ENCODE assay signal across 8 mouse cellular contexts in the genomic region with DNA sequence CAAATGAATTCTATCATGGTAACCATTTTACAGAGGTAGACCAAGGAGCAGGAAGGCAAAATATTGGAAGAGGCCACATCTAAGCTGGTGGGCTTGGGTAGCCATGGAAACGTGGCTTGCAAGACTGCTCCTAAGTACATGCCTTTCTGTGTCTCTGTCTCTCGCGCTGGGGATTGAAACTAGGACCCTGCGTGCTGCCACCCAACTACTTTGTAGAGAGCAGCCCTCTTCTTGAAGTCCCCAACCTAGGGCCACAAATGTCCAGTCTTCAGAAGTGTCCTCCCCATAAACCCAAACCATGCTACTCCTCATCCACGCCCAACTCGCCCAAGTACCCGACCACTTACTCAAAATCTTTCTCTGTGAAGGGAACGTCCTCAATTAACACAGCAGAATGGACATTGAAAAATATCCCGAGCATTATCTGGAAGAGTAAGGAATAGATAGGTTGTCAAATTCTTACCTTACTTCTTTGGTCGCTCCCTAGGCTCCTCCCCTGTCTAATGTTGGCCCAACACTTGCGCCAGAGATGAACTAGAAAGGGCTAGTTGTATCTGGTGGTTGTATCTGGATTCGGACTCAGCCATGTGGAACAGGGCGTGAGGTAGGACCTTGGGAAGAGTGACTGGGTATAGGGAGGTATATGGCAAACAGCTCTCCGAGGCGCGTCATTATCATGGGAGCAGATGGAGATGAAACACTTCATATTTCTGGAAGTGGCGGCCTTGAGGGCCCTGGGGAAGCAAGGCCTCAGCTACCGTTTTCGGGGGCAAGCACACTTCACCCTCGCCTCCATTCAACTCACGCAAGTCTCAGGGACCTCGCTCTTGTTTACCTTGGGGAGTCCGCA. TPM values are rescaled to one million over a fixed set of nuclear protein-coding genes. Genes with fewer than 3 reads are reported as not detected.
A peak's percentile ranks its signal among the peaks of the same experiment; 100 is the strongest.
DNase-seq lines count a peak whose midpoint lies in the region; ATAC-seq and TF ChIP-seq lines count a peak whose summit lies in the region.

No protein-coding gene starts in this region.

- H3K9me3 ChIP-seq in lung, embryonic 14.5 days (ENCODE audit: low read depth, low read length): no peaks in the 10 kb centered on the region
- H3K9me3 ChIP-seq in heart, embryonic 13.5 days: no peaks in the 10 kb centered on the region
- no peaks in the 10 kb centered on the region for H3K9me3 ChIP-seq in limb, embryonic 11.5 days (ENCODE audit: control insufficient read depth, low read length)
- no peaks in the 10 kb centered on the region for H3K9me3 ChIP-seq in neural tube, embryonic 15.5 days (replicated peaks)

- peaks cover 9% of the 10 kb centered on the region; the same call in 1 of the 2 replicates for H3K4me1 ChIP-seq in lung, embryonic 14.5 days (ENCODE audit: insufficient read depth)
- peaks cover 2% of the 10 kb centered on the region; the same call in 1 of the 2 replicates for H3K4me1 ChIP-seq in brown adipose tissue, adult 24 weeks (ENCODE audit: control insufficient read depth, insufficient read depth, insufficient read length, low read length)
- peaks cover 34% of the 10 kb centered on the region for H3K4me1 ChIP-seq in heart, embryonic 13.5 days
- peaks cover 13% of the 10 kb centered on the region for H3K4me1 ChIP-seq in limb, embryonic 11.5 days (ENCODE audit: control insufficient read depth, insufficient read depth, low read length)
- H3K4me1 ChIP-seq in neural tube, embryonic 15.5 days: peaks cover 38% of the 10 kb centered on the region

- peak overlapping the region; percentile 95 for H3K27ac ChIP-seq in lung, embryonic 14.5 days (ENCODE audit: low read depth)
- H3K27ac ChIP-seq in brown adipose tissue, adult 24 weeks (replicated peaks; ENCODE audit: low read depth, low read length): peak overlapping the region; percentile 93
- peak overlapping the region; percentile 93 for H3K27ac ChIP-seq in heart, embryonic 13.5 days (replicated peaks)
- H3K27ac ChIP-seq in limb, embryonic 11.5 days (replicated peaks; ENCODE audit: low read depth, low read length): 0 out of 2 replicates have a peak overlapping the region, but pooled peaks have one; percentile 77
- peak overlapping the region; percentile 97 for H3K27ac ChIP-seq in neural tube, embryonic 15.5 days (replicated peaks)

- DNase-seq in lung, embryonic 14.5 days: no peak
- no peak for DNase-seq in lung, postnatal 10 days
- no peak for DNase-seq in limb, embryonic 11.5 days (ENCODE audit: low spot score)
- no peak for DNase-seq in right cerebral cortex, postnatal 4 days
- no peak for DNase-seq in right cerebral cortex, postnatal 14 days

- WGBS in lung, embryonic 14.5 days: 8% methylated on average over 23 of the region's 23 CpGs
- 12% methylated on average over 23 of the region's 23 CpGs for WGBS in heart, embryonic 13.5 days
- WGBS in limb, embryonic 11.5 days: 13% methylated on average over 23 of the region's 23 CpGs
- 11% methylated on average over 23 of the region's 23 CpGs for WGBS in neural tube, embryonic 15.5 days

- no peak for TF ChIP-seq CTCF in lung, embryonic 14.5 days (IDR thresholded peaks at IDR 0.05; ENCODE audit: low read depth)

- H3K27me3 ChIP-seq in lung, embryonic 14.5 days (ENCODE audit: insufficient read depth, low read length): no peaks in the 10 kb centered on the region
- no peaks in the 10 kb centered on the region for H3K27me3 ChIP-seq in heart, embryonic 13.5 days (replicated peaks)
- no peaks in the 10 kb centered on the region for H3K27me3 ChIP-seq in limb, embryonic 11.5 days (ENCODE audit: control insufficient read depth, insufficient read depth, low read length)
- no peaks in the 10 kb centered on the region for H3K27me3 ChIP-seq in neural tube, embryonic 15.5 days (replicated peaks)

- ATAC-seq in lung, embryonic 14.5 days (ENCODE audit: insufficient read depth): no peak
- ATAC-seq in heart, embryonic 13.5 days (ENCODE audit: extremely low read depth, insufficient number of reproducible peaks, low FRiP score, low TSS enrichment): no peak
- ATAC-seq in limb, embryonic 11.5 days (ENCODE audit: insufficient number of reproducible peaks, low FRiP score, low TSS enrichment, low read depth): no peak
- no peak for ATAC-seq in neural tube, embryonic 15.5 days (ENCODE audit: low FRiP score)

- peaks cover 15% of the 10 kb centered on the region for H3K36me3 ChIP-seq in lung, embryonic 14.5 days (ENCODE audit: insufficient read depth)
- peaks cover 17% of the 10 kb centered on the region for H3K36me3 ChIP-seq in heart, embryonic 13.5 days
- peaks cover 7% of the 10 kb centered on the region; the same call in 1 of the 2 replicates for H3K36me3 ChIP-seq in limb, embryonic 11.5 days (ENCODE audit: control insufficient read depth, insufficient read depth, low read length)
- H3K36me3 ChIP-seq in neural tube, embryonic 15.5 days: peaks cover 16% of the 10 kb centered on the region

- H3K4me2 ChIP-seq in lung, embryonic 14.5 days: peak overlapping the region; percentile 95
- H3K4me2 ChIP-seq in heart, embryonic 13.5 days: peak overlapping the region; percentile 77
- H3K4me2 ChIP-seq in limb, embryonic 11.5 days (ENCODE audit: low read depth, severe bottlenecking): peak overlapping the region; percentile 93
- H3K4me2 ChIP-seq in neural tube, embryonic 15.5 days: peak overlapping the region; percentile 93

- peak overlapping the region; percentile 78 for H3K9ac ChIP-seq in lung, embryonic 14.5 days
- peak overlapping the region; percentile 95 for H3K9ac ChIP-seq in heart, embryonic 13.5 days
- H3K9ac ChIP-seq in limb, embryonic 11.5 days (ENCODE audit: low read length): peak overlapping the region; percentile 84
- H3K9ac ChIP-seq in neural tube, embryonic 15.5 days (replicated peaks): peak overlapping the region; percentile 68

- H3K4me3 ChIP-seq in lung, embryonic 14.5 days (ENCODE audit: low read depth, low read length): peak overlapping the region; percentile 89
- H3K4me3 ChIP-seq in brown adipose tissue, adult 24 weeks (ENCODE audit: insufficient read depth, low read depth, low read length): peak overlapping the region; percentile 91
- H3K4me3 ChIP-seq in heart, embryonic 13.5 days: peak overlapping the region; percentile 72
- peak overlapping the region; percentile 89 for H3K4me3 ChIP-seq in limb, embryonic 11.5 days (ENCODE audit: low read depth, low read length)
- peak overlapping the region; percentile 61 for H3K4me3 ChIP-seq in neural tube, embryonic 15.5 days (replicated peaks)

RNA-seq across cellular contexts. Expression of gene Gm21988, which starts 0.8 kb away (rescaled TPM):
- 9.3 and 10.8 TPM in 2 replicates for polyA plus RNA-seq in lung, embryonic 14.5 days (2014; fragmentation: Nextera tagmentation; extraction: Ambion mirVana)
- polyA plus RNA-seq in brown adipose tissue, adult 24 weeks (2012; ENCODE audit: insufficient read depth, insufficient read length, missing spikeins): 4.0 and 4.8 TPM in 2 replicates
- polyA plus RNA-seq in heart, embryonic 13.5 days (2015; fragmentation: Nextera tagmentation; extraction: Ambion mirVana): 9.0 and 9.5 TPM in 2 replicates
- polyA plus RNA-seq in limb, embryonic 11.5 days (2014; fragmentation: Nextera tagmentation; extraction: Ambion mirVana): 8.2 and 10.5 TPM in 2 replicates
- polyA plus RNA-seq in neural tube, embryonic 15.5 days (2015; fragmentation: Nextera tagmentation; extraction: Ambion mirVana): 13.1 and 16.0 TPM in 2 replicates

RNA-seq across cellular contexts. Expression of gene Rnasek, which starts 0.8 kb away (rescaled TPM):
- polyA plus RNA-seq in lung, embryonic 14.5 days (2014; fragmentation: Nextera tagmentation; extraction: Ambion mirVana): 135 and 140 TPM in 2 replicates
- polyA plus RNA-seq in brown adipose tissue, adult 24 weeks (2012; ENCODE audit: insufficient read depth, insufficient read length, missing spikeins): 214 and 232 TPM in 2 replicates
- 214 and 235 TPM in 2 replicates for polyA plus RNA-seq in heart, embryonic 13.5 days (2015; fragmentation: Nextera tagmentation; extraction: Ambion mirVana)
- 94.1 and 94.6 TPM in 2 replicates for polyA plus RNA-seq in limb, embryonic 11.5 days (2014; fragmentation: Nextera tagmentation; extraction: Ambion mirVana)
- 384 and 458 TPM in 2 replicates for polyA plus RNA-seq in neural tube, embryonic 15.5 days (2015; fragmentation: Nextera tagmentation; extraction: Ambion mirVana)

RNA-seq across cellular contexts. Expression of gene 0610010K14Rik, which starts 1.1 kb away (rescaled TPM):
- polyA plus RNA-seq in lung, embryonic 14.5 days (2014; fragmentation: Nextera tagmentation; extraction: Ambion mirVana): 180 and 198 TPM in 2 replicates
- polyA plus RNA-seq in brown adipose tissue, adult 24 weeks (2012; ENCODE audit: insufficient read depth, insufficient read length, missing spikeins): 28.7 and 40.6 TPM in 2 replicates
- 125 and 137 TPM in 2 replicates for polyA plus RNA-seq in heart, embryonic 13.5 days (2015; fragmentation: Nextera tagmentation; extraction: Ambion mirVana)
- 216 and 218 TPM in 2 replicates for polyA plus RNA-seq in limb, embryonic 11.5 days (2014; fragmentation: Nextera tagmentation; extraction: Ambion mirVana)
- polyA plus RNA-seq in neural tube, embryonic 15.5 days (2015; fragmentation: Nextera tagmentation; extraction: Ambion mirVana): 153 and 167 TPM in 2 replicates

RNA-seq across cellular contexts. Expression of gene Bcl6b, which starts 9.2 kb away (rescaled TPM):
- polyA plus RNA-seq in lung, embryonic 14.5 days (2014; fragmentation: Nextera tagmentation; extraction: Ambion mirVana): 30.3 and 30.9 TPM in 2 replicates
- polyA plus RNA-seq in brown adipose tissue, adult 24 weeks (2012; ENCODE audit: insufficient read depth, insufficient read length, missing spikeins): 7.0 and 13.4 TPM in 2 replicates
- polyA plus RNA-seq in heart, embryonic 13.5 days (2015; fragmentation: Nextera tagmentation; extraction: Ambion mirVana): 17.8 and 18.3 TPM in 2 replicates
- polyA plus RNA-seq in limb, embryonic 11.5 days (2014; fragmentation: Nextera tagmentation; extraction: Ambion mirVana): 7.3 and 7.5 TPM in 2 replicates
- polyA plus RNA-seq in neural tube, embryonic 15.5 days (2015; fragmentation: Nextera tagmentation; extraction: Ambion mirVana): 5.2 and 6.6 TPM in 2 replicates

RNA-seq across cellular contexts. Expression of gene Alox12, which starts 16.3 kb away (rescaled TPM):
- 6.6 and 6.9 TPM in 2 replicates for polyA plus RNA-seq in lung, embryonic 14.5 days (2014; fragmentation: Nextera tagmentation; extraction: Ambion mirVana)
- 0.44 and 1.5 TPM in 2 replicates for polyA plus RNA-seq in brown adipose tissue, adult 24 weeks (2012; ENCODE audit: insufficient read depth, insufficient read length, missing spikeins)
- polyA plus RNA-seq in heart, embryonic 13.5 days (2015; fragmentation: Nextera tagmentation; extraction: Ambion mirVana): 2.5 and 3.5 TPM in 2 replicates
- polyA plus RNA-seq in limb, embryonic 11.5 days (2014; fragmentation: Nextera tagmentation; extraction: Ambion mirVana): 3.3 and 3.6 TPM in 2 replicates
- 2.1 and 2.7 TPM in 2 replicates for polyA plus RNA-seq in neural tube, embryonic 15.5 days (2015; fragmentation: Nextera tagmentation; extraction: Ambion mirVana)
